Mouse (Mus musculus) megakaryocyte, embryonic 14.5 days (primary cell): Measurements from ENCODE around the gene Aanat.

Source experiments
- FLI1 ChIP-seq: IDR thresholded peaks from 2 replicates; pipeline ENCODE4 v1.6.1; 2012; ENCODE audit warnings: low read length, inconsistent platforms, mixed read lengths
- GATA1 ChIP-seq: IDR thresholded peaks from 3 replicates; pipeline ENCODE4 v1.6.1; 2012; ENCODE audit warnings: mixed read lengths, low read length, inconsistent platforms, borderline replicate concordance

DNA sequence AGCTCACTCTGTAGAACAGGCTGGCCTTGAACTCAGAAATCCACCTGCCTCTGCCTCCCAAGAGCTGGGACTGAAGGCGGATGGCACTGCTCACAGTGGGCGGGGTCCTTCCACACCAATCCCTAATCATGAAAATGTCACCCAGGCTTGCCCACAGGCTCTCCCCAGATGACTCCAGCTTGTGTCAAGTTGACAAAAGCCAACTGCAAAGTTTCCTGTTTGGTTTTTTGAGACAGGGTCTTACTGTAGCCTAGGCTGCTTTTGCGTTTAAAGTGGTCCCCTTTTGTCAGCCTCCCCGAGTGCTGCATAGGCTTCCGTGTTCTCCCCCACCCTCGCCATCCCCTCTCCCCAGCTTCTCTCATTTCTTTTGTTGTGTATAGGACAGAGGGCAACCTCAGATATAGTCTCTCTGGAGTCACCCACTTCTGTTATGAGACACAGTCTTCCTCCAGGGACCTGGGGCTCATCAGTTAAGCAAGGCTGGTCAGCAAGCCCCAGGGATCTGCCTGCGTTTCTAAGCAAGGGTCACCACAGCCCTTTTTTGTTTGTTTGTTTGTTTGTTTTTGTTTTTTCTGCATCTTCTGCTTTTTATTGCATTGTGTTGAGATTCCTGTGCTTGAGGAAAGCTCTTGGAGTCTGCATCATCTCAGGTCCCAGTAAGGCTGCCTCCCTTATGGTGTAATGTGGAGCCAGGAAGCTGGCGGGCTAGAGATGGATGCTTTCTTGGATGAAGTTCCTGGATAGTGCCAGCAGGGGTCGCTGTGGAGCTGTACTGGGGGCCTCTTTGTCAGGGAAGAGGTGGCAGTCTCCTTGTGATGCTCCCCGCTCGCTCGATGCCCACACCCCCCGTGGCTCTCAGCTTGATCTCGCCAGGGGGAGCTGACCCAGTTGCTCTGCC is 56.7 kb downstream of the Aanat start:
- TF ChIP-seq FLI1 (no peak), GATA1 (no peak)
